Mouse (Mus musculus): ENCODE data around the gene Cfap299.

Cfap299 gene

GRCm38 (mm10) chr5:98650345-98650744, 321.2 kb downstream of the Cfap299 start:
- Histone ChIP-seq H3K9me3 (ENCODE audit: low read length) (peaks cover 9% of the 10 kb centered on the region), H3K4me1 (replicated peaks; ENCODE audit: low read depth, low read length) (no peaks in the 10 kb centered on the region), H3K4me3 (replicated peaks; ENCODE audit: low read length) (no peak overlapping the region), H3K36me3 (ENCODE audit: insufficient read depth, low read length) (no peaks in the 10 kb centered on the region), H3K27me3 (ENCODE audit: insufficient read depth, low read length) (no peaks in the 10 kb centered on the region)
- no peak for TF ChIP-seq CTCF (conservative IDR thresholded peaks at IDR 0.05; ENCODE audit: low read length)
- TF ChIP-seq POU5F1 (IDR thresholded peaks at IDR 0.05; ENCODE audit: borderline replicate concordance, low read length), result no peak
- no peak for TF ChIP-seq NANOG (IDR thresholded peaks at IDR 0.05; ENCODE audit: borderline replicate concordance, low read length)

GRCm38 (mm10) chr5:98651049-98651448, 321.9 kb downstream of the Cfap299 start:
- Histone ChIP-seq H3K36me3 (ENCODE audit: insufficient read depth, low read length) (no peaks in the 10 kb centered on the region), H3K9me3 (ENCODE audit: low read length) (peaks cover 5% of the 10 kb centered on the region), H3K4me3 (replicated peaks; ENCODE audit: low read length) (no peak overlapping the region), H3K4me1 (replicated peaks; ENCODE audit: low read depth, low read length) (no peaks in the 10 kb centered on the region), H3K27me3 (ENCODE audit: insufficient read depth, low read length) (no peaks in the 10 kb centered on the region)
- TF ChIP-seq NANOG (IDR thresholded peaks at IDR 0.05; ENCODE audit: borderline replicate concordance, low read length) (no peak), CTCF (conservative IDR thresholded peaks at IDR 0.05; ENCODE audit: low read length) (no peak)

DNA sequence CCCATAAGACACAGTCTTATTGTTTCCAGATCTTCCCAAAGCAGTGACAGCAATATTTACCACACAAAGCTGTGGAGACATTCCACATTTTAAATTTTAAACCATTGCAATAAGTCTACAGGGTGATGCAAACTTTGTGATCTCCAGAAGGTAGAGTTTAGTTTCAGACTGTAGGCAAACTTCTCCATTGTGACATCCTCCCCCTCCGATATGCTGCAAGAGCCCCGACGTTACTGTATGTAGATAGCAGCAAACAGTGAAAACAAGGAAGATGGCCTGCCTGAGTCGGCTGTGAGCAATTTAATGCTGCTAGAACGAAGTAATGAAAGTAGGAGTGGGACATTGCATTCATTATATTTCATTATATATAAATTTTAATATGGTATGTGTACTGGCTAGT, 359.1 kb downstream of the Cfap299 start:
- Histone ChIP-seq H3K36me3 (ENCODE audit: insufficient read depth, low read length) (no peaks in the 10 kb centered on the region), H3K4me3 (replicated peaks; ENCODE audit: low read length) (no peak overlapping the region), H3K9me3 (ENCODE audit: low read length) (no peaks in the 10 kb centered on the region), H3K4me1 (replicated peaks; ENCODE audit: low read depth, low read length) (no peaks in the 10 kb centered on the region), H3K27me3 (ENCODE audit: insufficient read depth, low read length) (no peaks in the 10 kb centered on the region)
- TF ChIP-seq NANOG (IDR thresholded peaks at IDR 0.05; ENCODE audit: borderline replicate concordance, low read length) (no peak), CTCF (conservative IDR thresholded peaks at IDR 0.05; ENCODE audit: low read length) (no peak)

GRCm38 (mm10) chr5:98692070-98692469, 363.0 kb downstream of the Cfap299 start:
- Histone ChIP-seq H3K9me3 (ENCODE audit: low read length) (no peaks in the 10 kb centered on the region), H3K4me3 (replicated peaks; ENCODE audit: low read length) (no peak overlapping the region), H3K36me3 (ENCODE audit: insufficient read depth, low read length) (no peaks in the 10 kb centered on the region), H3K4me1 (replicated peaks; ENCODE audit: low read depth, low read length) (no peaks in the 10 kb centered on the region), H3K27me3 (ENCODE audit: insufficient read depth, low read length) (0 out of 2 replicates have a peak, but pooled peaks cover 2% of the 10 kb centered on the region)
- TF ChIP-seq POU5F1 (IDR thresholded peaks at IDR 0.05; ENCODE audit: borderline replicate concordance, low read length) (no peak), CTCF (conservative IDR thresholded peaks at IDR 0.05; ENCODE audit: low read length) (no peak), NANOG (IDR thresholded peaks at IDR 0.05; ENCODE audit: borderline replicate concordance, low read length) (no peak)

DNA sequence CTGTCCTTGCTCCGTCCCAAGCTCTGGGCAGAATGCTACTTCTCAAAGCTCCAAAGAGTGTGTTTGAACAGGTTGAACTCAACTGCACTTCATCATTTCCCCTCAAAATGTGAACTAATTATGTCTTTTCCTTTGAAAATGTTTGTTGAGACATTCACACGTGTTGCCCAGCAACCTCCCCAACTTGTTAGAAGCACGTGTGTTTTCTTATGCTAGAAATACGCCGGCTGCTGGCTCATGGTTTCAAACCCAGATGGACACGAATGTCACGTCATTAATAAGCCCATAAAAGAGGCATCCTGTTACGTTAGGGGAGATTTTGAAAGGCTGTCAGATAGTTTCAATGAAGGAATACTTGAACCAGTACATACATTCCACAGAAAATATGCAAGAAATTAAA, 367.2 kb downstream of the Cfap299 start:
- TF ChIP-seq POU5F1 (IDR thresholded peaks at IDR 0.05; ENCODE audit: borderline replicate concordance, low read length) (no peak), CTCF (conservative IDR thresholded peaks at IDR 0.05; ENCODE audit: low read length) (no peak), NANOG (IDR thresholded peaks at IDR 0.05; ENCODE audit: borderline replicate concordance, low read length) (no peak)

GRCm38 (mm10) chr5:98703963-98704362, 374.9 kb downstream of the Cfap299 start:
- no peaks in the 10 kb centered on the region for H3K36me3 ChIP-seq (ENCODE audit: insufficient read depth, low read length)
- H3K9me3 ChIP-seq (ENCODE audit: low read length), result peaks cover 6% of the 10 kb centered on the region; the same call in 1 of the 2 replicates
- H3K4me1 ChIP-seq (replicated peaks; ENCODE audit: low read depth, low read length), result peaks cover 7% of the 10 kb centered on the region; the same call in 1 of the 2 replicates
- H3K27me3 ChIP-seq (ENCODE audit: insufficient read depth, low read length), result no peaks in the 10 kb centered on the region
- no peak overlapping the region for H3K4me3 ChIP-seq (replicated peaks; ENCODE audit: low read length)
- no peak for TF ChIP-seq POU5F1 (IDR thresholded peaks at IDR 0.05; ENCODE audit: borderline replicate concordance, low read length)
- no peak for TF ChIP-seq NANOG (IDR thresholded peaks at IDR 0.05; ENCODE audit: borderline replicate concordance, low read length)
- TF ChIP-seq CTCF (conservative IDR thresholded peaks at IDR 0.05; ENCODE audit: low read length), result no peak

More for the DNA sequence above, 367.2 kb downstream of the Cfap299 start:
- H3K27me3 ChIP-seq (ENCODE audit: insufficient read depth, low read length), result 0 out of 2 replicates have a peak, but pooled peaks cover 2% of the 10 kb centered on the region
- no peaks in the 10 kb centered on the region for H3K36me3 ChIP-seq (ENCODE audit: insufficient read depth, low read length)
- H3K4me3 ChIP-seq (replicated peaks; ENCODE audit: low read length), result no peak overlapping the region
- H3K9me3 ChIP-seq (ENCODE audit: low read length), result peaks cover 7% of the 10 kb centered on the region; the same call in 1 of the 2 replicates
- no peaks in the 10 kb centered on the region for H3K4me1 ChIP-seq (replicated peaks; ENCODE audit: low read depth, low read length)

- H3K4me3 ChIP-seq (replicated peaks; ENCODE audit: low read length), result no peak overlapping the region
- H3K36me3 ChIP-seq (ENCODE audit: insufficient read depth, low read length), result no peaks in the 10 kb centered on the region
- H3K9me3 ChIP-seq (ENCODE audit: low read length), result no peaks in the 10 kb centered on the region
- TF ChIP-seq NANOG (IDR thresholded peaks at IDR 0.05; ENCODE audit: borderline replicate concordance, low read length), result no peak
- no peak for TF ChIP-seq POU5F1 (IDR thresholded peaks at IDR 0.05; ENCODE audit: borderline replicate concordance, low read length)
- peak; percentile 65 for TF ChIP-seq CTCF (conservative IDR thresholded peaks at IDR 0.05; ENCODE audit: low read length)
- H3K4me1 ChIP-seq (replicated peaks; ENCODE audit: low read depth, low read length), result peaks cover 7% of the 10 kb centered on the region; the same call in 1 of the 2 replicates
- no peaks in the 10 kb centered on the region for H3K27me3 ChIP-seq (ENCODE audit: insufficient read depth, low read length)
Observed at GRCm38 (mm10) chr5:98706597-98706996, 377.5 kb downstream of the Cfap299 start.

- H3K4me3 ChIP-seq (replicated peaks; ENCODE audit: low read length), result no peak overlapping the region
- H3K9me3 ChIP-seq (ENCODE audit: low read length), result no peaks in the 10 kb centered on the region
- no peak for TF ChIP-seq NANOG (IDR thresholded peaks at IDR 0.05; ENCODE audit: borderline replicate concordance, low read length)
- TF ChIP-seq CTCF (conservative IDR thresholded peaks at IDR 0.05; ENCODE audit: low read length), result no peak
- no peak for TF ChIP-seq POU5F1 (IDR thresholded peaks at IDR 0.05; ENCODE audit: borderline replicate concordance, low read length)
- H3K27me3 ChIP-seq (ENCODE audit: insufficient read depth, low read length), result no peaks in the 10 kb centered on the region
- H3K36me3 ChIP-seq (ENCODE audit: insufficient read depth, low read length), result no peaks in the 10 kb centered on the region
- no peaks in the 10 kb centered on the region for H3K4me1 ChIP-seq (replicated peaks; ENCODE audit: low read depth, low read length)
Observed at GRCm38 (mm10) chr5:98715392-98715791, 386.3 kb downstream of the Cfap299 start.
